Mouse (Mus musculus) neural tube, embryonic 12.5 days (tissue): Measurements from ENCODE around the gene Mgat3. TPM values are rescaled to one million over a fixed set of nuclear protein-coding genes. Genes with fewer than 3 reads are reported as not detected.
A peak's percentile ranks its signal among the peaks of the same experiment; 100 is the strongest.

ENCODE experiments used
- ATAC-seq: fragments of 200-750 bp; cut with Nextera tagmentation; 2 replicates; pipeline ENCODE4 v1.8.0; 2017; ENCODE audit warnings: low read depth, mild to moderate bottlenecking, moderate TSS enrichment, moderate library complexity; ENCODE audit not compliant: low FRiP score
- H3K27ac ChIP-seq: fragments of 300-500 bp; sonication (generic); 2 replicates; pipeline ENCODE4 v1.5.1; 2016
- H3K27me3 ChIP-seq: fragments of 300-500 bp; sonication (generic); replicated peaks from 2 replicates; pipeline ENCODE4 v1.6.1; 2016; ENCODE audit warnings: mild to moderate bottlenecking
- H3K36me3 ChIP-seq: fragments of 300-500 bp; sonication (generic); 2 replicates; pipeline ENCODE4 v1.6.1; 2016; ENCODE audit warnings: mild to moderate bottlenecking
- H3K4me1 ChIP-seq: fragments of 300-500 bp; sonication (generic); 2 replicates; pipeline ENCODE4 v1.6.1; 2016
- H3K4me2 ChIP-seq: fragments of 300-500 bp; sonication (generic); replicated peaks from 2 replicates; pipeline ENCODE4 v1.6.1; 2016; ENCODE audit warnings: mild to moderate bottlenecking
- H3K4me3 ChIP-seq: fragments of 300-500 bp; sonication (generic); 2 replicates; pipeline ENCODE4 v1.5.1; 2016
- H3K9ac ChIP-seq: fragments of 300-500 bp; sonication (generic); 2 replicates; pipeline ENCODE4 v1.6.1; 2016; ENCODE audit warnings: mild to moderate bottlenecking
- H3K9me3 ChIP-seq: fragments of 300-500 bp; sonication (generic); 2 replicates; pipeline ENCODE4 v1.6.1; 2016; ENCODE audit warnings: mild to moderate bottlenecking
- WGBS: fragments of 180-500 bp; shearing (Covaris S2); methylation state at CpG from one replicate; pipeline ENCODE4 v1.1.7; 2016; 5-methylcytosine and 5-hydroxymethylcytosine counted together
- polyA plus RNA-seq: library from polyadenylated mRNA; unstranded; fragments of >200 nt; fragmentation: Nextera tagmentation; extraction: Ambion mirVana; gene quantifications from 2 replicates; pipeline ENCODE4 v1.2.1, GENCODE M21; 2016

Mgat3 gene
- polyA plus RNA-seq, 1 experiment from 2014 or later = 13.8 TPM

- Histone ChIP-seq H3K36me3 (peaks cover 43% of the 10 kb centered on the region), H3K4me1 (peaks cover 39% of the 10 kb centered on the region)
Measured at GRCm38 (mm10) chr15:80258240-80259170, 85.0 kb downstream of the Mgat3 start.

GRCm38 (mm10) chr15:80259406-80260045, 86.0 kb downstream of the Mgat3 start:
- WGBS = 78% methylated on average over 8 of the region's 8 CpGs
- peaks cover 43% of the 10 kb centered on the region for H3K36me3 ChIP-seq

More at GRCm38 (mm10) chr15:80258240-80259170, 85.0 kb downstream of the Mgat3 start:
- Histone ChIP-seq H3K9ac (0 out of 2 replicates have a peak overlapping the region, but pooled peaks have one; percentile 17), H3K4me3 (no peak overlapping the region), H3K4me2 (peak overlapping the region; percentile 98), H3K27ac (0 out of 2 replicates have a peak overlapping the region, but pooled peaks have one; percentile 32), H3K27me3 (no peaks in the 10 kb centered on the region), H3K9me3 (no peaks in the 10 kb centered on the region)
- ATAC-seq = no peak
- 68% methylated on average over 11 of the region's 11 CpGs for WGBS

GRCm38 (mm10) chr15:80260677-80261076, 87.2 kb downstream of the Mgat3 start:
- no peak overlapping the region for H3K27ac ChIP-seq
- H3K9ac ChIP-seq = no peak overlapping the region
- peaks cover 35% of the 10 kb centered on the region for H3K4me1 ChIP-seq
- H3K4me3 ChIP-seq = no peak overlapping the region
- peaks cover 43% of the 10 kb centered on the region for H3K36me3 ChIP-seq
- no peak for ATAC-seq
- H3K27me3 ChIP-seq = no peaks in the 10 kb centered on the region
- H3K9me3 ChIP-seq = no peaks in the 10 kb centered on the region
- H3K4me2 ChIP-seq = no peak overlapping the region
- WGBS = 17% methylated on average over 3 of the region's 3 CpGs

More at GRCm38 (mm10) chr15:80259406-80260045, 86.0 kb downstream of the Mgat3 start:
- Histone ChIP-seq H3K9me3 (no peaks in the 10 kb centered on the region), H3K4me2 (no peak overlapping the region), H3K27ac (no peak overlapping the region), H3K9ac (peak overlapping the region; percentile 13; the same call in 1 of the 2 replicates), H3K4me1 (peaks cover 35% of the 10 kb centered on the region), H3K4me3 (no peak overlapping the region), H3K27me3 (no peaks in the 10 kb centered on the region)
- no peak for ATAC-seq

GRCm38 (mm10) chr15:80261100-80261499, 87.6 kb downstream of the Mgat3 start:
- Histone ChIP-seq H3K4me3 (no peak overlapping the region), H3K36me3 (peaks cover 42% of the 10 kb centered on the region), H3K4me1 (peaks cover 35% of the 10 kb centered on the region), H3K27ac (no peak overlapping the region), H3K4me2 (no peak overlapping the region), H3K27me3 (no peaks in the 10 kb centered on the region), H3K9ac (no peak overlapping the region), H3K9me3 (no peaks in the 10 kb centered on the region)
- WGBS = 84% methylated on average over 7 of the region's 7 CpGs
- no peak for ATAC-seq

- H3K4me1 ChIP-seq = peaks cover 14% of the 10 kb centered on the region
- H3K9me3 ChIP-seq = no peaks in the 10 kb centered on the region
- no peaks in the 10 kb centered on the region for H3K27me3 ChIP-seq
- H3K36me3 ChIP-seq = peaks cover 14% of the 10 kb centered on the region
- 2% methylated on average over 66 of the region's 66 CpGs for WGBS
- peak within 1 kb of the TSS; percentile 87 for H3K4me2 ChIP-seq
- H3K9ac ChIP-seq = peak within 1 kb of the TSS; percentile 80
- peak within 1 kb of the TSS; percentile 85 for H3K4me3 ChIP-seq
- no peak within 1 kb of the TSS for H3K27ac ChIP-seq
- ATAC-seq = peak; percentile 82
Measured at GRCm38 (mm10) chr15:80263610-80264575, 90.4 kb downstream of the Mgat3 start, which contains the start of gene Rps19bp1. TSS of gene Rps19bp1 (minus strand) at chr15:80264315.

Other genes with a start within 250 kb of the Mgat3 start
- gene Cbx7, start 202.6 kb upstream of the Mgat3 start, polyA plus RNA-seq = 2.6 and 2.7 TPM in 2 replicates
- gene Pdgfb, start 158.7 kb upstream of the Mgat3 start, polyA plus RNA-seq = 3.3 TPM in 2 replicates
- 15.8 and 19.6 TPM in 2 replicates for gene Syngr1, start 82.4 kb upstream of the Mgat3 start, polyA plus RNA-seq
- 652 and 670 TPM in 2 replicates for gene Rpl3, start 81.9 kb upstream of the Mgat3 start, polyA plus RNA-seq
- gene Tab1, start 40.6 kb upstream of the Mgat3 start, polyA plus RNA-seq = 41.6 and 42.4 TPM in 2 replicates
- gene Mief1, start 60.3 kb downstream of the Mgat3 start, polyA plus RNA-seq = 42.1 and 46.0 TPM in 2 replicates
- gene AC140267.1, start 62.1 kb downstream of the Mgat3 start, polyA plus RNA-seq = 9.5 TPM in 1 of 2 replicates, not detected in the other
- gene Atf4, start 81.5 kb downstream of the Mgat3 start, polyA plus RNA-seq = 111 and 123 TPM in 2 replicates
- gene Rps19bp1, start 90.6 kb downstream of the Mgat3 start, polyA plus RNA-seq = 63.9 and 65.0 TPM in 2 replicates
- gene Cacna1i, start 113.5 kb downstream of the Mgat3 start, polyA plus RNA-seq = 0.11 and 0.25 TPM in 2 replicates